Mouse (Mus musculus) hindbrain, embryonic 16.5 days (tissue): ENCODE measurements around the gene Spdye4c. TPM values are rescaled to one million over a fixed set of nuclear protein-coding genes. Genes with fewer than 3 reads are reported as not detected.

Experiments used
- ATAC-seq: fragments of 200-750 bp; cut with Nextera tagmentation; 2 replicates; pipeline ENCODE4 v1.8.0; 2017; ENCODE audit warnings: moderate TSS enrichment, moderate library complexity
- H3K27ac ChIP-seq: fragments of 300-500 bp; sonication (generic); 2 replicates; pipeline ENCODE4 v1.5.1; 2014; ENCODE audit warnings: low read depth, mild to moderate bottlenecking, control low read depth, low read length, moderate library complexity
- H3K27me3 ChIP-seq: fragments of 300-500 bp; sonication (generic); replicated peaks from 2 replicates; pipeline ENCODE4 v1.6.1; 2014; ENCODE audit warnings: low read length; ENCODE audit not compliant: control insufficient read depth, insufficient read depth
- H3K36me3 ChIP-seq: fragments of 300-500 bp; sonication (generic); 2 replicates; pipeline ENCODE4 v1.6.1; 2014; ENCODE audit warnings: mild to moderate bottlenecking, low read length, moderate library complexity, mixed read lengths; ENCODE audit not compliant: control insufficient read depth, insufficient read depth
- H3K4me1 ChIP-seq: fragments of 300-500 bp; sonication (generic); 2 replicates; pipeline ENCODE4 v1.6.1; 2014; ENCODE audit warnings: low read depth, low read length; ENCODE audit not compliant: control insufficient read depth, insufficient read depth
- H3K4me2 ChIP-seq: fragments of 300-500 bp; sonication (generic); 2 replicates; pipeline ENCODE4 v1.6.1; 2014; ENCODE audit warnings: mild to moderate bottlenecking, low read length, control low read depth, moderate library complexity
- H3K4me3 ChIP-seq: fragments of 300-500 bp; sonication (generic); 2 replicates; pipeline ENCODE4 v1.5.1; 2014; ENCODE audit warnings: mild to moderate bottlenecking, low read length, control low read depth, moderate library complexity
- H3K9ac ChIP-seq: fragments of 300-500 bp; sonication (generic); 2 replicates; pipeline ENCODE4 v1.6.1; 2014; ENCODE audit warnings: low read depth, mild to moderate bottlenecking, control low read depth, low read length, moderate library complexity
- H3K9me3 ChIP-seq: fragments of 300-500 bp; sonication (generic); 2 replicates; pipeline ENCODE4 v1.6.1; 2014; ENCODE audit warnings: mild to moderate bottlenecking, low read length, moderate library complexity; ENCODE audit not compliant: control insufficient read depth
- WGBS: fragments of 180-500 bp; shearing (Covaris S2); extraction: QIAGEN DNeasy Blood & Tissue Kit; methylation state at CpG from one replicate; pipeline ENCODE4 v1.1.7; 2014; 5-methylcytosine and 5-hydroxymethylcytosine counted together
- polyA plus RNA-seq: library from polyadenylated mRNA; unstranded; fragments of >200 nt; fragmentation: Nextera tagmentation; extraction: Ambion mirVana; gene quantifications from 2 replicates; pipeline ENCODE4 v1.2.1, GENCODE M21; 2015

Gene Spdye4c
- polyA plus RNA-seq, 1 experiment from 2014 or later: not detected

DNA sequence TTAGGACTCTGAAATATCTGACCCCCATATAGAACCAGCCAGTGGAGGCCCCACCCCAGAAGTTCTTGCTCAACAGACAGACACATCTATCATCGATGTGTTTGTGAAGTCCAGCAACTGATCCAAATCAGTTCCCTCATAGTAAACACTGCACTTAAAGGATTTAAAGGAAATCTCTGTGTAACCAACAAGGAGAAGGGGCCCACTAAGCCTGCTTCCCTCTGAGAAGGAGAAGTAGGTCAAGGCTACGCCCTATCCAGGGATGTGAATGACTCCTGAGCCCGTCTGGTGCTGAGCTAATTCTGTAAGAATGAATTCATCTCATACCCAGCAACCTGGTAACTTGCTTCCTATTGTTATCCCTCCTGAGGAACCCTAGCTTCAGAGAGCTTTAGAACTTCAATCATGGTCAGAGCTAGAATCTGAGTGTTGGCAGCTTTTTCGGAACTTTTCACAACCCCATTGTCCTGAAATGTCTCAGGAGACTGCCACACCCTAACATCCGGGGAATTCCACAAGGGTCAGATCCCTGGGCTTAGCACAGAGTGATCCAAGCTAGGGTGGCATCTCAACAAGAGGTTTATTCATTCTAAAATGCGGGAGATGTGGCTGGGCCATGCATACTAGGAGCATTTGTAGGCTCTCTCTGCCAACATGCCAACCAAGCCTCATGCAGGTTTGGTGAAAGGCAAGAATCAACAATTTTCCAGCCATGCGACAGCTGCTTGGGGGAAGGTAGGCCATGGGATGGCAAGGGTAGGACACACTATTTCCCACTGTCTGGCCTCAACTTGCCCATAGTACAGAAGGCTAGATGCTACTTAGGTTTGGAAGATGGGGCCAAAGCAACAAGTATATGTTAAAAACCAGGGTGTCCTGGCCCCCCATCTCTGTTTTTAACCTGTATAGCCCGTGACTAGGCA is 38.0 kb upstream of the Spdye4c start:
- no peak overlapping the region for H3K4me3 ChIP-seq
- H3K4me2 ChIP-seq: no peak overlapping the region
- no peak overlapping the region for H3K9ac ChIP-seq
- ATAC-seq: no peak
- no peaks in the 10 kb centered on the region for H3K9me3 ChIP-seq
- H3K4me1 ChIP-seq: peaks cover 6% of the 10 kb centered on the region
- no peak overlapping the region for H3K27ac ChIP-seq
- 91% methylated on average over 8 of the region's 8 CpGs for WGBS
- H3K36me3 ChIP-seq: no peaks in the 10 kb centered on the region
- no peaks in the 10 kb centered on the region for H3K27me3 ChIP-seq

DNA sequence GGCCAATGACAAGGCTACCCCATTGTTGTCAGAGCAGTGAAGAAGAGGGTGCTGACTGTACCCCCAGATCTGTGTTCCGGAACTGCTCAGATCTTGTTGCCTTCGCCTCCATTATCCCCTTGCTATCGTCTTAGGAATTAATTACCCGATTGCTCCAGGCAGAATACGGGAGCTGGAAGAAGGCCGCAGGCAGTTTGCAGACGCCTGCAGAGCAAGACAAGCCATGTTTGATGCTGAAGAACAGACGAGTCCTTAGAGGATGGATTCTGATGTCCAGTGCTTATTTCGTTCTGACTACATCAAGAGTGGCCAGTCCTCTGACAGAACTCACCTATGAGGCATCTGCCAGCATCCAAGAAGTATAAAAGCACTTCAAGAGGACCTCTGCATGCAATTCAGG is 35.9 kb upstream of the Spdye4c start:
- H3K4me1 ChIP-seq: no peaks in the 10 kb centered on the region; the same call in none of the 2 replicates
- no peaks in the 10 kb centered on the region for H3K36me3 ChIP-seq
- no peaks in the 10 kb centered on the region for H3K9me3 ChIP-seq
- H3K9ac ChIP-seq: no peak overlapping the region
- 78% methylated on average over 9 of the region's 9 CpGs for WGBS
- no peak for ATAC-seq
- H3K27me3 ChIP-seq: no peaks in the 10 kb centered on the region
- H3K4me2 ChIP-seq: no peak overlapping the region
- H3K4me3 ChIP-seq: no peak overlapping the region
- no peak overlapping the region for H3K27ac ChIP-seq

DNA sequence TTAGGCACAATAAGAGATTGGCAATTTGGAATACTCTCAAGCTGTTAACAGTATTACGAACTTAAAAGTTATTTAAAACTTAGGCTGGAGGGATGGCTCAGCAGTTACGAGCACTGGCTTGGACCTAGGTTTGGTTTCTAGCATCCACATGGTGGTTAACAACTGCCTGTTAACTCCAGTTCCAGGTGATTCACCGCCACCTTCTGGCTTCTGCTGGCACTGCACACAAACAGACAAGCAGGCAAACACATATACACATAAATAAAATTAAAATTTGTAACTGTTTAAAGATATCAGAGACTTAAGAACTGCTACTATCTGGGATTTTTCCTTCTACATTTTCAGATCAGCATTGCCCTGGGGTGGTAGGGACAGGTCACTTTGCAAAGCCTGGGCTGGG is 26.8 kb upstream of the Spdye4c start:
- Histone ChIP-seq H3K27me3 (no peaks in the 10 kb centered on the region), H3K9me3 (no peaks in the 10 kb centered on the region), H3K9ac (no peak overlapping the region), H3K4me1 (no peaks in the 10 kb centered on the region), H3K4me3 (no peak overlapping the region), H3K4me2 (no peak overlapping the region), H3K27ac (no peak overlapping the region), H3K36me3 (no peaks in the 10 kb centered on the region)
- WGBS: 90% methylated on average over 3 of the region's 3 CpGs
- no peak for ATAC-seq

DNA sequence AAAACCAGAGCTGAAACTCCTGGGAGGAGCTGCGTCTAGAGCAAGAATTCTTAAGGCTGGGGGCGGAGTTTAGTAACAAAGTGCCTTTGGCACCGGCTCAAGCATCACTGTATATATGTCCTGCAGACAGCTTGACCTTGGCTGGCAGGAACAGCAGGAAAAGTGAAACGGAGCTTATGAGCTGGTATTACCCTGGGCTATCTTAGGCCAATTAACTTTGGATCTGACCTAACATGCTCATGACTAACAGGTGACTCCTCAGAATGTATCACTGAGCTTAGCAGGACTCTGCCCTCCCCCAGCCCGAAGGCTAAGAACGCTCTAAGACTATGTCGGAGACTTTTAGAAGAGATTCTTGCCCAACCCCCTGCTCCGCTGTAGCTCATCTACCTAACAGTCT is 25.1 kb upstream of the Spdye4c start:
- H3K27ac ChIP-seq: no peak overlapping the region
- no peak overlapping the region for H3K4me2 ChIP-seq
- no peaks in the 10 kb centered on the region for H3K36me3 ChIP-seq
- no peaks in the 10 kb centered on the region for H3K27me3 ChIP-seq
- WGBS: 66% methylated on average over 8 of the region's 8 CpGs
- ATAC-seq: no peak
- no peak overlapping the region for H3K9ac ChIP-seq
- no peaks in the 10 kb centered on the region for H3K9me3 ChIP-seq
- no peaks in the 10 kb centered on the region for H3K4me1 ChIP-seq
- no peak overlapping the region for H3K4me3 ChIP-seq

DNA sequence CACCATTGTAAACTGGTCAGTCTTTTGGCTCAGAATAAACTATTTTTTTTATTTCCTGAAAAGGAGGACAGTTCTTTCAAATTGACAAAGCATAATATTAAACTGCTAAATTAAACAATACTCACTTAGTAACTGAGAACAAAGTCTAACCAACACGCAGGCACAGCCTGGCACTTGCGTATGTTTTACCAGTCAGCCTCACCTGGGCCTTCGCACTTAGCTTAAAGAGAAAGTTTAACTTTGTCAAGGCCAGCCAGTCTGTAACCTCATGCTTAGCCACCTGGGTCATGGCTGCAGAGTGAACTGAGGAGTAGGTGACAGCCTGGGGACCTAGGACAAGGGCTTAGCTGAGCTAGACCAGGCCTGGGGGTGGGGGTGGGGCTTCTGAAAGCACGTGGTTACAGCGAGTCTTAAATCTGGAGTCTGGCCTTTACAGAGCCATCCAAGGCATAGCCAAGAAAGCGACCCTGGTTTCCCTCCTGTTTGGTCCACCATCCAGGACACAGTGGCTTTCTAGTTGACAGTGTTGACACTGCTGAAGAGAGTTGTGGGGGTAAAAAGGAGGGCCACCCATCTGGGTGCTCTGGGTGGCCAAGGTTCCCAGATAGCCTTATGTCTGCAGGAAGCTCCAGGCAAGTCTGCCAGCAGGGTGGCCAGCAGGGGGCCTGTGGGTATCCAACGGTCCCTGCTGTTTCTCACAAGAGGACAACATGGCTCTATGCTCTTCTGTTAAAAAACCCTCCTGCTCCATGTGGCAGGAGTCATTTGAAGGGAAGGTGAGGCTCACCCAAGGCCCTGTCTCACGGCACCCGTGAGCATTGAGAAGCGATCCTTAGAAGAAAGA is 24.5 kb upstream of the Spdye4c start:
- WGBS: 67% methylated on average over 10 of the region's 10 CpGs
- H3K4me2 ChIP-seq: no peak overlapping the region
- H3K27ac ChIP-seq: no peak overlapping the region
- no peaks in the 10 kb centered on the region for H3K4me1 ChIP-seq
- H3K9ac ChIP-seq: no peak overlapping the region
- ATAC-seq: no peak
- H3K4me3 ChIP-seq: no peak overlapping the region
- H3K27me3 ChIP-seq: no peaks in the 10 kb centered on the region
- H3K36me3 ChIP-seq: no peaks in the 10 kb centered on the region
- H3K9me3 ChIP-seq: no peaks in the 10 kb centered on the region

DNA sequence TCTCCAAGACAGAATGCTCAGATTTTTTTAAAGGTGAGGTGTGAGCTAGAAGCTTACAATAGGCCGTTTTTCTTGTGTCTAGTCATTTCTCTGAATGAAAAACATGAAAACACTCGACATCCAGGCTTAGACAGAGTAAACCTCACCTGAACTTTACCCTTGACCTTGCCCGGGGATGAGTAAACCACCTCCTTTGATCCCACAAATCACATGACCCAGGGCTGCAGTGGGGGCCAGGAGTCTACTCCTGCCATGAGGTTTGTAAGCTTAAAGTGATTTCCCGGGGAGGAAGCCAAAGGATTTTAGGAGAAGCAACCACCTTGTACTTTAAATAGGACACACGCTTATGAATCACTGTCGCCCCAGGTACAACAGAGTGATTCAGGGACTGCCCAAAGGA is 23.0 kb upstream of the Spdye4c start:
- no peak overlapping the region for H3K27ac ChIP-seq
- no peaks in the 10 kb centered on the region for H3K9me3 ChIP-seq
- no peak for ATAC-seq
- H3K27me3 ChIP-seq: no peaks in the 10 kb centered on the region
- H3K36me3 ChIP-seq: no peaks in the 10 kb centered on the region
- no peaks in the 10 kb centered on the region for H3K4me1 ChIP-seq
- H3K4me3 ChIP-seq: no peak overlapping the region
- H3K4me2 ChIP-seq: no peak overlapping the region
- no peak overlapping the region for H3K9ac ChIP-seq
- WGBS: 79% methylated on average over 6 of the region's 6 CpGs

DNA sequence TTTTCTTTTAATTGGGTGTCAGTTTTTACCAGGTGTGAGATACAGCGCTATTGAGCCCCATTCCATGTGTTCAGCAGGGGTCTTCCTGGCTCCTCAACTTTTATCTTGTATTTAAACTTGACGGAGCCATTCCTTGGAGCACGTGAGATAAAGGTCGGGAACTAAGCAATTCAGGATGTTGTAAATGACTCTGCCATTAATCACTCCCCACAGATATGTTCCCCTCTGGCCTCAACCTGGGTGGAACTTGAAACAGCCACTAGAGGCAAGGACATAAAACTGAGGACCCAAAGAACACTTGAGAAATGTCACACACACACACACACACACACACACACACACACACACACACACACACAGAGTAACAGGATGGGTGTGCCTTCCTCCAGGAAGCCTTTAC is 22.5 kb upstream of the Spdye4c start:
- Histone ChIP-seq H3K27me3 (no peaks in the 10 kb centered on the region), H3K36me3 (no peaks in the 10 kb centered on the region), H3K4me1 (no peaks in the 10 kb centered on the region), H3K4me3 (no peak overlapping the region), H3K9ac (no peak overlapping the region), H3K27ac (no peak overlapping the region), H3K4me2 (no peak overlapping the region), H3K9me3 (no peaks in the 10 kb centered on the region)
- no peak for ATAC-seq
- 69% methylated on average over 4 of the region's 4 CpGs for WGBS

DNA sequence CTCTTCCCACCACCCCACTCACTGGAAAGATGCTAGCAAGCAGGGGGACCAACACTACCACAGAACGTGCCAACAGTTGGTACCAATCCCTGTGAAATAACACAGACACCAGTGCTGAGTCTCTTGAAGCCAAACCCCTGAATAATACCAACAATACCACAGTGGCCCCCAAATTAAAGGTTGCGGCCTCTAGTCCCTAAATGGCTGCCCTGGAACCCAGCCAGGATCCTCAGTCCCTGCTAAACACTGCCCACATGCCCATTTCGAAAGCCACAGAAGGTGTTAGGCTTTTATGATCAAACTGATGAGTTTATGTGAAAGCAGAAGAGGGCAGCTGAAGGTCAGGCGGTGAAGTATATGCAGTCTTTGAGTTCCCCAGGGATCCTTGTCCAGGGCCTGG is 20.0 kb upstream of the Spdye4c start:
- no peaks in the 10 kb centered on the region for H3K4me1 ChIP-seq
- H3K9me3 ChIP-seq: no peaks in the 10 kb centered on the region
- no peak for ATAC-seq
- WGBS: 89% methylated on average over 4 of the region's 4 CpGs
- no peak overlapping the region for H3K9ac ChIP-seq
- H3K36me3 ChIP-seq: no peaks in the 10 kb centered on the region
- no peak overlapping the region for H3K27ac ChIP-seq
- H3K4me3 ChIP-seq: no peak overlapping the region
- H3K27me3 ChIP-seq: no peaks in the 10 kb centered on the region
- H3K4me2 ChIP-seq: no peak overlapping the region
